Mouse (Mus musculus): ENCODE data around the gene Zfp319. TPM values are rescaled to one million over a fixed set of nuclear protein-coding genes. Genes with fewer than 3 reads are reported as not detected.

The Zfp319 gene
- polyA plus RNA-seq, 1 experiment from 2014 or later, result 2.2 TPM

DNA sequence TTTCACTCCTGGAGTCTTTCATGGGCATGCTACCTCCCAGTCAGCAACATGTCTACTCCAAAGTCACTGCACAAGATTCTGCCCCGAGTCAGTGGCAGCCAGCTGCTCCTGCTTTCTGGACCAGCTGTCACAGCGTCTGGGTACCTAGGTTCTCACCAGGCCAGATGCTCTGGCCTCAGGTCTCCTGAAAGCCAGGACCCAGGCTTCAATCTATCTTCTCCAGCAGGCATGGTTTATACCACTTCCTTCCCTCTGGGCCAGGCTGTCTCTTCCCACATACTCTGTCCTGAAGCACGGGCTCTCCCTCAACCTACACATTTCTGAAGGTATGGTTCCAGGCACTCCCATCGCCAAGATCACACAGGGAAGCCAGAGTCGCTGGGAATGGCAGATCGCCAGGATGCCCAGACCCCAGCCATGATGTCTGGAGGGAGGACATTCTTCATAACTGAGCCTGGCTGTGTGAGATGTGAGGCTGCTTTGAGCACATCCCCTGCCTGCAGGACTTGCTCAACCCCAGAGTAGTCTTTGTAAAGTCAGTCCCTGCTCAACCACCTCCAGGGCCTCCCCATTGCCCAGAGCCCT, 42.6 kb downstream of the Zfp319 start:
- ATAC-seq, result no peak
- Histone ChIP-seq H3K27me3 (replicated peaks) (no peaks in the 10 kb centered on the region), H3K27ac (no peak overlapping the region), H3K9me3 (replicated peaks) (no peaks in the 10 kb centered on the region), H3K9ac (no peak overlapping the region), H3K4me3 (no peak overlapping the region), H3K4me2 (no peak overlapping the region), H3K4me1 (0 out of 2 replicates have a peak, but pooled peaks cover 4% of the 10 kb centered on the region), H3K36me3 (no peaks in the 10 kb centered on the region)
- WGBS (ENCODE audit: insufficient replicate concordance), result 38% methylated on average over 6 of the region's 6 CpGs

DNA sequence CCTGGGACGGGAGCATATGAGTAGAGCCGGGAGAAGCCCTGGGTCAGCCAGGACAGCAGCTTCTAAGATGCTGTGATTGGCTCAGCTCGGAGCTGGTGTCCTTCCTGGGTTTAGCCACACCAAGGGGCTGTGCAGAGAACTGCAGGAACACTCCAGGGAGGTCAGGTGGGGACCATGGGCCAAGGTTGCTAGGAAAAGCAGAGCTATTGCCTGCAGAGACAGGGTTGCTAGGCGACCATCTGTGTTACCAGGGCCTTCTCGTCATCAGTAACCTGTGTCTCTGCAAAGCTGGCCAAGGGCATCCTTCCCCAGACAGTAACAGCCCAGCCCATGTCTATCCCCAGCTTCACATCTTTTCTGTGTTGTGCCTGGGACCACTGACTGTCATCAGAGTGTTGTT, 50.3 kb downstream of the Zfp319 start:
- Histone ChIP-seq H3K27me3 (replicated peaks) (no peaks in the 10 kb centered on the region), H3K4me1 (peaks cover 6% of the 10 kb centered on the region; the same call in 1 of the 2 replicates), H3K9me3 (replicated peaks) (no peaks in the 10 kb centered on the region), H3K27ac (no peak overlapping the region), H3K4me2 (no peak overlapping the region), H3K4me3 (no peak overlapping the region), H3K36me3 (no peaks in the 10 kb centered on the region), H3K9ac (no peak overlapping the region)
- ATAC-seq, result no peak
- 50% methylated on average over 5 of the region's 5 CpGs for WGBS (ENCODE audit: insufficient replicate concordance)

Other genes starting within 250 kb of the Zfp319 start
- gene Kifc3, start 129.1 kb downstream of the Zfp319 start, polyA plus RNA-seq (2016; fragmentation: Nextera tagmentation; extraction: Ambion mirVana), result 6.2 and 8.8 TPM in 2 replicates
- gene Cngb1, start 25.4 kb downstream of the Zfp319 start, polyA plus RNA-seq (2016; fragmentation: Nextera tagmentation; extraction: Ambion mirVana), result not detected in 2 replicates
- not detected in 2 replicates for gene Tepp, start 21.4 kb downstream of the Zfp319 start, polyA plus RNA-seq (2016; fragmentation: Nextera tagmentation; extraction: Ambion mirVana)
- 15.4 and 15.9 TPM in 2 replicates for gene Usb1, start 334 bp upstream of the Zfp319 start, polyA plus RNA-seq (2016; fragmentation: Nextera tagmentation; extraction: Ambion mirVana)
- 2.9 TPM in 2 replicates for gene Mmp15, start 20.3 kb upstream of the Zfp319 start, polyA plus RNA-seq (2016; fragmentation: Nextera tagmentation; extraction: Ambion mirVana)
- gene Cfap20, start 102.9 kb upstream of the Zfp319 start, polyA plus RNA-seq (2016; fragmentation: Nextera tagmentation; extraction: Ambion mirVana), result 44.2 and 45.9 TPM in 2 replicates
- gene Csnk2a2, start 158.1 kb upstream of the Zfp319 start, polyA plus RNA-seq (2016; fragmentation: Nextera tagmentation; extraction: Ambion mirVana), result 7.2 and 7.3 TPM in 2 replicates
- gene Ccdc113, start 202.1 kb upstream of the Zfp319 start, polyA plus RNA-seq (2016; fragmentation: Nextera tagmentation; extraction: Ambion mirVana), result not detected in 2 replicates
- not detected in 2 replicates for gene Prss54, start 244.4 kb upstream of the Zfp319 start, polyA plus RNA-seq (2016; fragmentation: Nextera tagmentation; extraction: Ambion mirVana)